Comparison of ENCODE assay signal across 8 mouse cellular contexts in genomic region chr1:164275455-164275954, GRCm38 (mm10). TPM values are rescaled to one million over a fixed set of nuclear protein-coding genes. Genes with fewer than 3 reads are reported as not detected.
DNase-seq lines count a peak whose midpoint lies in the region; ATAC-seq and TF ChIP-seq lines count a peak whose summit lies in the region.

Gene Ccdc181 (plus strand): TSS chr1:164275585.

- ATAC-seq in hindbrain, postnatal 0 days = peak; percentile 99
- peak; percentile 99 for ATAC-seq in megakaryocyte, adult 5-6 weeks (ENCODE audit: poor library complexity, severe bottlenecking)

- peak; percentile 86 for DNase-seq in WW6 (ENCODE audit: low read depth, low spot score)
- peak; percentile 80 to 88 for DNase-seq in cerebellum, postnatal 4 days (ENCODE audit: low spot score in 2 of 2)
- peak; percentile 89 for DNase-seq in gastrocnemius, adult 18-20 months (ENCODE audit: low spot score)
- DNase-seq in hindbrain, postnatal 0 days (ENCODE audit: low spot score) = peak; percentile 97
- DNase-seq in left cerebral cortex, adult 2 months (ENCODE audit: extremely low spot score in 1 of 2, low spot score in 2 of 2) = peak; percentile 94 to 95
- peak; percentile 95 to 96 for DNase-seq in right cerebral cortex, adult 2 months (ENCODE audit: low spot score in 2 of 2)
- peak; percentile 94 for DNase-seq in urinary bladder, postnatal 14 days (ENCODE audit: low spot score)

- H3K27ac ChIP-seq in hindbrain, postnatal 0 days = peak within 1 kb of the TSS; percentile 70; the same call in 1 of the 2 replicates
- H3K27ac ChIP-seq in left cerebral cortex, adult 2 months = peak within 1 kb of the TSS; percentile 83

- intact Hi-C loops in left cerebral cortex, adult 2 months (cut with DNase I) = loop anchor here (1.0 kb wide), 1 partner anchor 26 kb away; the partner anchor contains the start of gene Slc19a2

- no peaks in the 10 kb centered on the region for H3K27me3 ChIP-seq in hindbrain, postnatal 0 days (ENCODE audit: insufficient read depth, low read length)

- H3K4me3 ChIP-seq in hindbrain, postnatal 0 days (ENCODE audit: low read length) = peak within 1 kb of the TSS; percentile 57
- peak within 1 kb of the TSS; percentile 83 for H3K4me3 ChIP-seq in left cerebral cortex, adult 2 months

- WGBS in hindbrain, postnatal 0 days = under 1% methylated on average over 31 of the region's 31 CpGs

- peak; percentile 23; the same call in 1 of the 2 replicates for TF ChIP-seq CTCF in hindbrain, postnatal 0 days (IDR thresholded peaks at IDR 0.05; ENCODE audit: low read depth)
- no peak for TF ChIP-seq CTCF in left cerebral cortex, adult 2 months (IDR thresholded peaks at IDR 0.05)

- H3K4me1 ChIP-seq in hindbrain, postnatal 0 days (ENCODE audit: insufficient read depth, low read length) = no peaks in the 10 kb centered on the region

- H3K36me3 ChIP-seq in hindbrain, postnatal 0 days (ENCODE audit: insufficient read depth, low read length) = no peaks in the 10 kb centered on the region; the same call in 1 of the 2 replicates

- H3K9me3 ChIP-seq in hindbrain, postnatal 0 days (ENCODE audit: low read length) = no peaks in the 10 kb centered on the region

- peak within 1 kb of the TSS; percentile 61 for H3K4me2 ChIP-seq in hindbrain, postnatal 0 days (ENCODE audit: low read depth, low read length)

- H3K9ac ChIP-seq in hindbrain, postnatal 0 days (replicated peaks; ENCODE audit: low read length) = peak within 1 kb of the TSS; percentile 58

RNA-seq across cellular contexts. Expression of gene Ccdc181, which starts in this region (rescaled TPM):
- total RNA-seq in gastrocnemius, adult 18-20 months (2021) = 10 to 100 TPM; 12.3 to 13.5 TPM
- 5.8 and 6.4 TPM in 2 replicates for total RNA-seq in hindbrain, postnatal 0 days (2014; rRNA removed)
- polyA plus RNA-seq in hindbrain, postnatal 0 days (2015; fragmentation: Nextera tagmentation; extraction: Ambion mirVana) = 24.6 and 25.0 TPM in 2 replicates
- total RNA-seq in left cerebral cortex, adult 2 months (2021) = 10 to 100 TPM; 21.7 to 23.9 TPM
- total RNA-seq in megakaryocyte, adult 5-6 weeks (2015) = 4.4 and 6.7 TPM in 2 replicates
- 11.9 and 13.8 TPM in 2 replicates for total RNA-seq in megakaryocyte, adult 5-6 weeks (2017)

Comparison
In these comparisons a context has a peak if more than half of its experiments do, and no peak if none do; other contexts are left out.
1. Peak in every context shown above with its lines: DNase-seq, ATAC-seq, H3K4me3 ChIP-seq and H3K27ac ChIP-seq.